Mouse (Mus musculus) embryonic facial prominence, embryonic 12.5 days (tissue): ENCODE results near the gene Gm13889. TPM values are rescaled to one million over a fixed set of nuclear protein-coding genes. Genes with fewer than 3 reads are reported as not detected.
A peak's percentile ranks its signal among the peaks of the same experiment; 100 is the strongest.

Experiments used
- ATAC-seq: fragments of 200-750 bp; cut with Nextera tagmentation; 2 replicates; pipeline ENCODE4 v1.8.0; 2017; ENCODE audit not compliant: insufficient number of reproducible peaks, insufficient read depth, low FRiP score, low TSS enrichment
- H3K27ac ChIP-seq: fragments of 300-500 bp; sonication (generic); 2 replicates; pipeline ENCODE4 v1.5.1; 2016; ENCODE audit warnings: mild to moderate bottlenecking
- H3K27me3 ChIP-seq: fragments of 300-500 bp; sonication (generic); 2 replicates; pipeline ENCODE4 v1.6.1; 2016; ENCODE audit warnings: mild to moderate bottlenecking, moderate library complexity
- H3K36me3 ChIP-seq: fragments of 300-500 bp; sonication (generic); 2 replicates; pipeline ENCODE4 v1.6.1; 2016; ENCODE audit warnings: mild to moderate bottlenecking
- H3K4me1 ChIP-seq: fragments of 300-500 bp; sonication (generic); 2 replicates; pipeline ENCODE4 v1.6.1; 2016
- H3K4me2 ChIP-seq: fragments of 300-500 bp; sonication (generic); replicated peaks from 2 replicates; pipeline ENCODE4 v1.6.1; 2016; ENCODE audit warnings: mild to moderate bottlenecking, moderate library complexity
- H3K4me3 ChIP-seq: fragments of 300-500 bp; sonication (generic); 2 replicates; pipeline ENCODE4 v1.5.1; 2016; ENCODE audit warnings: mild to moderate bottlenecking
- H3K9ac ChIP-seq: fragments of 300-500 bp; sonication (generic); 2 replicates; pipeline ENCODE4 v1.6.1; 2016; ENCODE audit warnings: mild to moderate bottlenecking, moderate library complexity
- H3K9me3 ChIP-seq: fragments of 300-500 bp; sonication (generic); 2 replicates; pipeline ENCODE4 v1.6.1; 2016; ENCODE audit warnings: mild to moderate bottlenecking, moderate library complexity
- WGBS: fragments of 180-500 bp; shearing (Covaris S2); methylation state at CpG from one replicate; pipeline ENCODE4 v1.1.7; 2016; 5-methylcytosine and 5-hydroxymethylcytosine counted together
- polyA plus RNA-seq: library from polyadenylated mRNA; unstranded; fragments of >200 nt; fragmentation: Nextera tagmentation; extraction: Ambion mirVana; gene quantifications from 2 replicates; pipeline ENCODE4 v1.2.1, GENCODE M21; 2016

The Gm13889 gene
- polyA plus RNA-seq, 1 experiment from 2014 or later: 6.1 TPM

GRCm38 (mm10) chr2:93955886-93956285 lies 1.1 kb downstream of the Gm13889 start:
- Histone ChIP-seq H3K4me2 (peak overlapping the region; percentile 96), H3K27me3 (peaks cover 61% of the 10 kb centered on the region), H3K4me1 (peaks cover 12% of the 10 kb centered on the region), H3K9me3 (no peaks in the 10 kb centered on the region), H3K4me3 (peak overlapping the region; percentile 62), H3K36me3 (no peaks in the 10 kb centered on the region), H3K9ac (peak overlapping the region; percentile 57), H3K27ac (peak overlapping the region; percentile 46; the same call in 1 of the 2 replicates)
- WGBS: under 1% methylated on average over 31 of the region's 31 CpGs
- no peak for ATAC-seq

DNA sequence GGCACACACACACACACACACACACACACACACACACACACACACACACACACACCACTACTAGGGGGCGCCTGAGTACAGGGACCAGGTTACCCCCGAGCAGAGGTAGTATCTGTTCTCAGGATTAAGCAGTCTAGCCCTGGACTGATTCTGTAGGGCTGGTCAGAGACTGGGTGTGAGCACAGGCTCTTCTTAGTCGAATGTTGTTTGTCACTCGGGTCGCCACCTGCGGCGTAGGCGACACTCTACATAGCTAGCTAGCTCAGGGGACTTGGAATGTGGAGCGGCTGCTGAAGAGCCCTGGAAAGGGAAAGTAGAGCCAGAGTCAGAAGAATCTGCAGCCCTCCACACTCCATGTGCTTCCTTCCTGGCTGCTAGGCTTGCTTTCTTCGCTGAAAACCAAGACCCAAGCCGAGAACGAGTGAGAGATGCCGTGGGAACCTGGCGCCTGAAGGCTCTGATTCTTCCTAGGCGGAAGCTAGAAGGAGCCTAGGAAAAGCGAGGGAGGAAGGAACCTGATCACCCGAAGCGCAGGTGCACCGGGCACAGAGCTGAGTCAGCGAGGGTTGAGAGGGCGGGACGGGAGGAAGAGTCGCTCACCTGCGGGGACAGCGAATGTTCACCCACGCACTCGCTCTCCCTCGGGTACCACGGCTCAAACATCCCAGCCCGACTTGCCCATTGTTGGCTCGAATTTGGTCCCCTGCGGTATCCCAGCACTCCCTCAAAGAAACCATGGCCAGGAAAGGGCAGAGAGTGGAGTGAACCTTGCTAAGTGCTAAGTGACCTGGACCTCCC lies 2.0 kb downstream of the Gm13889 start:
- peak overlapping the region; percentile 62 for H3K4me3 ChIP-seq
- WGBS: under 1% methylated on average over 32 of the region's 32 CpGs
- no peaks in the 10 kb centered on the region for H3K36me3 ChIP-seq
- H3K4me1 ChIP-seq: peaks cover 12% of the 10 kb centered on the region
- H3K27me3 ChIP-seq: peaks cover 61% of the 10 kb centered on the region
- no peaks in the 10 kb centered on the region for H3K9me3 ChIP-seq
- peak overlapping the region; percentile 96 for H3K4me2 ChIP-seq
- ATAC-seq: no peak
- no peak overlapping the region for H3K27ac ChIP-seq
- no peak overlapping the region for H3K9ac ChIP-seq

- ATAC-seq: no peak
- 90% methylated on average over 9 of the region's 9 CpGs for WGBS
- Histone ChIP-seq H3K27ac (no peak overlapping the region), H3K9me3 (no peaks in the 10 kb centered on the region), H3K4me3 (no peak overlapping the region), H3K36me3 (no peaks in the 10 kb centered on the region), H3K4me2 (no peak overlapping the region), H3K9ac (no peak overlapping the region), H3K4me1 (peaks cover 12% of the 10 kb centered on the region), H3K27me3 (peaks cover 58% of the 10 kb centered on the region)
Measured at GRCm38 (mm10) chr2:93953726-93954125, 3.3 kb downstream of the Gm13889 start.

- no peak for ATAC-seq
- H3K27me3 ChIP-seq: no peaks in the 10 kb centered on the region
- H3K4me2 ChIP-seq: no peak overlapping the region
- H3K9me3 ChIP-seq: no peaks in the 10 kb centered on the region
- no peak overlapping the region for H3K4me3 ChIP-seq
- H3K4me1 ChIP-seq: peaks cover 6% of the 10 kb centered on the region; the same call in 1 of the 2 replicates
- no peaks in the 10 kb centered on the region for H3K36me3 ChIP-seq
- H3K27ac ChIP-seq: no peak overlapping the region
- no peak overlapping the region for H3K9ac ChIP-seq
- 43% methylated on average over 5 of the region's 5 CpGs for WGBS
Measured at GRCm38 (mm10) chr2:93946976-93947375, 10.0 kb downstream of the Gm13889 start.

DNA sequence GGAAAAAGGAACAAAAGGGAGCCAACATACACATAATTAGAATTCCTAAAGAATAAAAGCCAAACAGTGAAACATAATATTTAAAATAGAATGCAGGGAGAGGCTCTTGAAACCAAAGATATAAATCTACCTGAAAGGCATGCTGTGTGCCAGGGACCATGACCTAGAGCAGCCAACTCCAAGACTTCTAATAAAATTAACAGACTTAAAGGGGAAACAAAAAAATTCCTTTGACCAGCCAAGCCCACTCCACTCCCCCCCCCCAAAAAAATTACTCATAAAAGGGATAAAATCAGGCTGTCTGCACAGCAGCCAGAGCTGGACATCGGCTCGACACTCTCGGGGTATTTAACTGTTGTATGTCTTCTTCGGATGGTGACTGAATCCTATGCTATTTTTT lies 12.1 kb downstream of the Gm13889 start:
- H3K27me3 ChIP-seq: no peaks in the 10 kb centered on the region
- H3K4me1 ChIP-seq: peaks cover 6% of the 10 kb centered on the region; the same call in 1 of the 2 replicates
- H3K27ac ChIP-seq: no peak overlapping the region
- no peak overlapping the region for H3K4me3 ChIP-seq
- no peaks in the 10 kb centered on the region for H3K36me3 ChIP-seq
- no peak overlapping the region for H3K9ac ChIP-seq
- 91% methylated on average over 4 of the region's 4 CpGs for WGBS
- H3K4me2 ChIP-seq: no peak overlapping the region
- ATAC-seq: no peak
- no peaks in the 10 kb centered on the region for H3K9me3 ChIP-seq

GRCm38 (mm10) chr2:93944099-93944498 lies 12.9 kb downstream of the Gm13889 start:
- H3K9me3 ChIP-seq: no peaks in the 10 kb centered on the region
- H3K9ac ChIP-seq: no peak overlapping the region
- H3K36me3 ChIP-seq: no peaks in the 10 kb centered on the region
- no peak overlapping the region for H3K4me2 ChIP-seq
- no peak for ATAC-seq
- no peak overlapping the region for H3K27ac ChIP-seq
- H3K27me3 ChIP-seq: no peaks in the 10 kb centered on the region
- no peak overlapping the region for H3K4me3 ChIP-seq
- 91% methylated on average over 2 of the region's 2 CpGs for WGBS
- peaks cover 6% of the 10 kb centered on the region; the same call in 1 of the 2 replicates for H3K4me1 ChIP-seq

GRCm38 (mm10) chr2:93941670-93942069 lies 15.3 kb downstream of the Gm13889 start:
- Histone ChIP-seq H3K4me3 (no peak overlapping the region), H3K27me3 (no peaks in the 10 kb centered on the region), H3K36me3 (no peaks in the 10 kb centered on the region), H3K4me2 (no peak overlapping the region), H3K9me3 (no peaks in the 10 kb centered on the region), H3K9ac (no peak overlapping the region), H3K27ac (no peak overlapping the region), H3K4me1 (peaks cover 6% of the 10 kb centered on the region; the same call in 1 of the 2 replicates)
- 78% methylated on average over 11 of the region's 11 CpGs for WGBS
- no peak for ATAC-seq

GRCm38 (mm10) chr2:93938534-93938933 lies 18.5 kb downstream of the Gm13889 start:
- WGBS: 81% methylated on average over 9 of the region's 9 CpGs
- ATAC-seq: no peak

DNA sequence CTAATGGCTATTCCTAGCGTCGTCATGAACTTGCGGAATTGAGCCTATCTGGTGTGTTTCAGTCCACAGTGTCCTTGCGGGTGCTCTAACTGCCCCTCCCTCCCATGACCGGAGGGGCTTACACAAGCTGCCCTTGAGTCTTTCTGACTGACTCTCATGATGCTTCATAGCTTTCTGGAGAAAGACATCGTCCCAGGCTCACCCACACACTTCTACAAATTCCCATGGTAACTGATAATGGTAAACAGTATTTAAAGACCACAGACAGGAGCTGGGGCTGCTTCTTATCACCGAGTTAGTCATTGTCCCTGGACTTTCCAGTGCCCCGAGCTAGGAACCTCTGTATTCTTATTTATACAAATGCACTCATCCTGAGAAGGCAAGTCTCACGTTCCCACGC lies 28.1 kb downstream of the Gm13889 start:
- Histone ChIP-seq H3K4me1 (no peaks in the 10 kb centered on the region), H3K27ac (no peak overlapping the region), H3K4me3 (no peak overlapping the region), H3K9ac (no peak overlapping the region), H3K4me2 (no peak overlapping the region), H3K36me3 (no peaks in the 10 kb centered on the region), H3K27me3 (no peaks in the 10 kb centered on the region; the same call in 1 of the 2 replicates), H3K9me3 (no peaks in the 10 kb centered on the region)
- no peak for ATAC-seq
- WGBS: 83% methylated on average over 10 of the region's 10 CpGs

More at GRCm38 (mm10) chr2:93938534-93938933, 18.5 kb downstream of the Gm13889 start:
- peaks cover 6% of the 10 kb centered on the region; the same call in 1 of the 2 replicates for H3K4me1 ChIP-seq
- no peak overlapping the region for H3K9ac ChIP-seq
- no peaks in the 10 kb centered on the region for H3K9me3 ChIP-seq
- no peaks in the 10 kb centered on the region for H3K36me3 ChIP-seq
- H3K27me3 ChIP-seq: no peaks in the 10 kb centered on the region
- H3K4me3 ChIP-seq: no peak overlapping the region
- H3K27ac ChIP-seq: no peak overlapping the region
- H3K4me2 ChIP-seq: no peak overlapping the region

GRCm38 (mm10) chr2:93927701-93928437 lies 29.1 kb downstream of the Gm13889 start:
- Histone ChIP-seq H3K27me3 (no peaks in the 10 kb centered on the region; the same call in 1 of the 2 replicates), H3K36me3 (no peaks in the 10 kb centered on the region), H3K4me2 (no peak overlapping the region), H3K9me3 (no peaks in the 10 kb centered on the region), H3K9ac (no peak overlapping the region), H3K4me1 (no peaks in the 10 kb centered on the region), H3K27ac (no peak overlapping the region), H3K4me3 (no peak overlapping the region)
- whole genome bisulfite sequencing: 68% methylated on average over 13 of the region's 13 CpGs
- no peak for ATAC-seq

DNA sequence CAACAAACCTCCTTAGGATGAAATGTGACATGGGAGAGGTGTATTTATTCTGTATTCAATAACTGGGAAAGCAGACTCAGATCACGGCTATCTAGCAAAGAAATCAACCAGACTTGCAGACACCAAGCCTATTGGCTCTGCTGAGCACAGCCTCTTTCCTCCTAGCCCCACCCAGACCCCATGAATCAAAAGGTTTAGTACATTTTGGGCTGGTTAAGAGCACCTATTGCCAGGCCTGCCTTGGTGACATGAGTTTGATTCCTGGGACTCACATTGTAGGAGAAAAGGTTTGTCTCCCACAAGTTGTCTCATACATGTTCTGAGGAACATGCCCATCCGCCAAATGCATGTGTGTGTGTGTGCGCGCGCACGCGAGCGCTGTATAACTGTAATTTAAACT lies 30.9 kb downstream of the Gm13889 start:
- Histone ChIP-seq H3K9ac (no peak overlapping the region), H3K4me1 (no peaks in the 10 kb centered on the region), H3K36me3 (no peaks in the 10 kb centered on the region), H3K27me3 (no peaks in the 10 kb centered on the region; the same call in 1 of the 2 replicates), H3K9me3 (no peaks in the 10 kb centered on the region), H3K27ac (no peak overlapping the region), H3K4me3 (no peak overlapping the region), H3K4me2 (no peak overlapping the region)
- ATAC-seq: no peak
- WGBS: 92% methylated on average over 8 of the region's 8 CpGs

GRCm38 (mm10) chr2:93919093-93919492 lies 37.9 kb downstream of the Gm13889 start:
- Histone ChIP-seq H3K36me3 (no peaks in the 10 kb centered on the region), H3K27ac (no peak overlapping the region), H3K9me3 (no peaks in the 10 kb centered on the region), H3K9ac (no peak overlapping the region), H3K27me3 (no peaks in the 10 kb centered on the region; the same call in 1 of the 2 replicates), H3K4me1 (no peaks in the 10 kb centered on the region), H3K4me2 (no peak overlapping the region), H3K4me3 (no peak overlapping the region)
- no peak for ATAC-seq
- 82% methylated on average over 3 of the region's 3 CpGs for WGBS
